Mouse (Mus musculus): ENCODE results near the gene Rap1b.

DNA sequence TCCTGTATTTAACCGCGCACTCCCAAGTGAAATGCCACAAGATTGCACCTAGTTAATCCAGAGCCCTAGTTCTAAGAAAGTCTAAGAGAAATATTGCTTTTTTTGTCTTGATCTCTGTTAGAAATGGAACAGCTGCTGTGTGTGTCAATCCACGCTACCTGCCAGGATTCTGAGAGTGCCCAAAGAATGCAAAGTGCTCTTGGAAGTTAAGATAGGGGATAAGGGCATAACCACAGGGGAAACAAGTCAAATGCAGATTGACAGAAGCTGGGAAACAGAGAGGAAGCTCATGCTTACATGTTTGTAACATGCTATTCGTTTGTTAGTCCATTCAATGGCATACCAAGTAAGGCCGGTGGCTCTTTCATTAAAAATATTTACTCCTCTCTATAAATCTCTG, 38.9 kb upstream of the Rap1b start:
- TF ChIP-seq CTCF (conservative IDR thresholded peaks at IDR 0.05; ENCODE audit: insufficient read depth, insufficient read length, low read depth, low read length) (no peak), POLR2A (IDR thresholded peaks at IDR 0.05; ENCODE audit: low read depth, low read length) (no peak)

Data from kidney, adult 2 months (tissue).